Mouse (Mus musculus) liver, postnatal 0 days (tissue): ENCODE results near the gene Cgref1.

Experiments
- CTCF ChIP-seq: sonication (generic); IDR thresholded peaks from 2 replicates; pipeline ENCODE4 v1.5.1; 2016; ENCODE audit warnings: antibody characterized with exemption, low read depth
- EP300 ChIP-seq: IDR thresholded peaks from 2 replicates; pipeline ENCODE4 v1.6.1; 2016; ENCODE audit warnings: antibody characterized with exemption, low read depth, mild to moderate bottlenecking

DNA sequence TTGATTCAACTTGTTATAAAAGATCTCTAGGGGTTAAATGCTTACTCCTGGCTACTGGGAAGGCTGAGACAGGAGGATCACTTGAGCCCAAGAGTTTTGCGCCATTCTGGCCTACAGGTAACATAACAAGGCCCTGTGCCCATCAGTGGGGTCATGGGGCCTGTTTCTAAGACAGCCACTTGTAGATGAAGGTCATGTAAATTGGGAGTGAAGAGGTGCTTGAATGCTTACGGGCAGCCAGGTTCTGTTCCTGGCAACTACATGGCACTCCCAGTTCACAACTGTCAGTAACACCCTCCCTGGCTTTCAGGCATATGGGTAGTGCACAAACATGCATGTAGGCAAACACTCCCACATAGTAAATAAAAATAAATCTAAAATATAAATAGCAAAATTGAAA, 5.5 kb upstream of the Cgref1 start:
- TF ChIP-seq CTCF (no peak), EP300 (no peak)
